Mouse (Mus musculus): Measurements from ENCODE around the gene BC025446. TPM values are rescaled to one million over a fixed set of nuclear protein-coding genes. Genes with fewer than 3 reads are reported as not detected.
"Not testable (repeated sequence)": the region's sequence is repeated elsewhere in the genome, so short reads cannot be mapped to it uniquely, and the experiment has no call there.

Gene BC025446
- 0.23 TPM in 1 of 2 replicates, not detected in the other for polyA plus RNA-seq (2015; fragmentation: Nextera tagmentation; extraction: Ambion mirVana)

- H3K9ac ChIP-seq, result no peak within 1 kb of the TSS
- no peaks in the 10 kb centered on the region for H3K4me1 ChIP-seq
- H3K27me3 ChIP-seq, result no peaks in the 10 kb centered on the region
- 83% methylated on average over 7 of the region's 7 CpGs for WGBS
- no peak within 1 kb of the TSS for H3K4me3 ChIP-seq
- H3K4me2 ChIP-seq, result no peak within 1 kb of the TSS
- H3K27ac ChIP-seq, result no peak within 1 kb of the TSS
- no peaks in the 10 kb centered on the region for H3K36me3 ChIP-seq
- no peaks in the 10 kb centered on the region for H3K9me3 ChIP-seq
- no peak for ATAC-seq (ENCODE audit: insufficient number of reproducible peaks, insufficient read depth, low FRiP score, low TSS enrichment, low read depth)
Measured at GRCm38 (mm10) chr15:75215778-75216691, at the start of gene BC025446. BC025446 (plus strand) TSS chr15:75216376.

- 71% methylated on average over 1 of the region's 1 CpGs for WGBS
Measured at GRCm38 (mm10) chr15:75175506-75175905, 40.7 kb upstream of the BC025446 start.

GRCm38 (mm10) chr15:75186291-75186690, 29.9 kb upstream of the BC025446 start:
- no peak overlapping the region for H3K4me3 ChIP-seq
- H3K36me3 ChIP-seq, result no peaks in the 10 kb centered on the region
- no peak overlapping the region for H3K27ac ChIP-seq
- ATAC-seq (ENCODE audit: insufficient number of reproducible peaks, insufficient read depth, low FRiP score, low TSS enrichment, low read depth), result no peak
- H3K4me2 ChIP-seq, result no peak overlapping the region
- no peaks in the 10 kb centered on the region for H3K9me3 ChIP-seq
- no peak overlapping the region for H3K9ac ChIP-seq
- H3K4me1 ChIP-seq, result no peaks in the 10 kb centered on the region
- 18% methylated on average over 2 of the region's 2 CpGs for WGBS
- no peaks in the 10 kb centered on the region for H3K27me3 ChIP-seq

More at GRCm38 (mm10) chr15:75175506-75175905, 40.7 kb upstream of the BC025446 start:
- Histone ChIP-seq H3K9ac (no peak overlapping the region), H3K27ac (no peak overlapping the region), H3K4me1 (no peaks in the 10 kb centered on the region), H3K4me3 (no peak overlapping the region), H3K9me3 (no peaks in the 10 kb centered on the region), H3K4me2 (no peak overlapping the region), H3K27me3 (no peaks in the 10 kb centered on the region), H3K36me3 (no peaks in the 10 kb centered on the region)
- ATAC-seq (ENCODE audit: insufficient number of reproducible peaks, insufficient read depth, low FRiP score, low TSS enrichment, low read depth), result no peak

- Histone ChIP-seq H3K9ac (no peak overlapping the region), H3K4me1 (no peaks in the 10 kb centered on the region), H3K36me3 (no peaks in the 10 kb centered on the region), H3K27ac (no peak overlapping the region), H3K9me3 (no peaks in the 10 kb centered on the region), H3K4me3 (no peak overlapping the region), H3K27me3 (no peaks in the 10 kb centered on the region), H3K4me2 (no peak overlapping the region)
- 56% methylated on average over 2 of the region's 2 CpGs for WGBS
- no peak for ATAC-seq (ENCODE audit: insufficient number of reproducible peaks, insufficient read depth, low FRiP score, low TSS enrichment, low read depth)
Measured at GRCm38 (mm10) chr15:75189116-75189515, 27.1 kb upstream of the BC025446 start.

GRCm38 (mm10) chr15:75190560-75190959, 25.6 kb upstream of the BC025446 start:
- H3K36me3 ChIP-seq; H3K9me3 ChIP-seq; ATAC-seq (ENCODE audit: insufficient number of reproducible peaks, insufficient read depth, low FRiP score, low TSS enrichment, low read depth); H3K27ac ChIP-seq; H3K27me3 ChIP-seq; H3K4me3 ChIP-seq; H3K4me2 ChIP-seq; H3K9ac ChIP-seq; H3K4me1 ChIP-seq: not testable (repeated sequence)
- WGBS, result 40% methylated on average over 2 of the region's 3 CpGs

GRCm38 (mm10) chr15:75216831-75217230, 655 bp downstream of the BC025446 start:
- Histone ChIP-seq H3K27me3 (no peaks in the 10 kb centered on the region), H3K4me1 (no peaks in the 10 kb centered on the region), H3K4me2 (no peak overlapping the region), H3K27ac (no peak overlapping the region), H3K9ac (no peak overlapping the region), H3K4me3 (no peak overlapping the region), H3K36me3 (no peaks in the 10 kb centered on the region), H3K9me3 (no peaks in the 10 kb centered on the region)
- WGBS, result 77% methylated on average over 1 of the region's 1 CpGs
- no peak for ATAC-seq (ENCODE audit: insufficient number of reproducible peaks, insufficient read depth, low FRiP score, low TSS enrichment, low read depth)

GRCm38 (mm10) chr15:75221942-75222341, 5.8 kb downstream of the BC025446 start:
- H3K4me1 ChIP-seq, result no peaks in the 10 kb centered on the region
- H3K9me3 ChIP-seq, result peaks cover 6% of the 10 kb centered on the region; the same call in 1 of the 2 replicates
- H3K27ac ChIP-seq, result no peak overlapping the region

GRCm38 (mm10) chr15:75237736-75238288, 21.6 kb downstream of the BC025446 start:
- Histone ChIP-seq H3K27me3 (no peaks in the 10 kb centered on the region), H3K4me2 (no peak overlapping the region), H3K9ac (no peak overlapping the region), H3K4me3 (no peak overlapping the region), H3K27ac (no peak overlapping the region), H3K4me1 (no peaks in the 10 kb centered on the region), H3K9me3 (no peaks in the 10 kb centered on the region), H3K36me3 (no peaks in the 10 kb centered on the region)
- no peak for ATAC-seq (ENCODE audit: insufficient number of reproducible peaks, insufficient read depth, low FRiP score, low TSS enrichment, low read depth)
- WGBS, result 87% methylated on average over 3 of the region's 3 CpGs

More at GRCm38 (mm10) chr15:75221942-75222341, 5.8 kb downstream of the BC025446 start:
- no peak for ATAC-seq (ENCODE audit: insufficient number of reproducible peaks, insufficient read depth, low FRiP score, low TSS enrichment, low read depth)
- Histone ChIP-seq H3K36me3 (no peaks in the 10 kb centered on the region), H3K4me3 (no peak overlapping the region), H3K27me3 (no peaks in the 10 kb centered on the region), H3K4me2 (no peak overlapping the region), H3K9ac (no peak overlapping the region)

- Histone ChIP-seq H3K4me3 (no peak overlapping the region), H3K9ac (no peak overlapping the region), H3K36me3 (no peaks in the 10 kb centered on the region), H3K27ac (no peak overlapping the region), H3K4me2 (no peak overlapping the region), H3K4me1 (no peaks in the 10 kb centered on the region), H3K9me3 (no peaks in the 10 kb centered on the region), H3K27me3 (no peaks in the 10 kb centered on the region)
- ATAC-seq (ENCODE audit: insufficient number of reproducible peaks, insufficient read depth, low FRiP score, low TSS enrichment, low read depth), result no peak
- 41% methylated on average over 2 of the region's 2 CpGs for WGBS
Measured at GRCm38 (mm10) chr15:75240558-75240957, 24.4 kb downstream of the BC025446 start.

- no peaks in the 10 kb centered on the region for H3K36me3 ChIP-seq
- no peak overlapping the region for H3K9ac ChIP-seq
- H3K4me2 ChIP-seq, result no peak overlapping the region
- no peak for ATAC-seq (ENCODE audit: insufficient number of reproducible peaks, insufficient read depth, low FRiP score, low TSS enrichment, low read depth)
- H3K27me3 ChIP-seq, result no peaks in the 10 kb centered on the region
- WGBS, result 67% methylated on average over 3 of the region's 3 CpGs
- H3K27ac ChIP-seq, result no peak overlapping the region
- H3K4me1 ChIP-seq, result no peaks in the 10 kb centered on the region
- no peak overlapping the region for H3K4me3 ChIP-seq
- H3K9me3 ChIP-seq, result no peaks in the 10 kb centered on the region
Measured at GRCm38 (mm10) chr15:75242756-75243640, 26.8 kb downstream of the BC025446 start.

GRCm38 (mm10) chr15:75254671-75255070, 38.5 kb downstream of the BC025446 start:
- no peak for ATAC-seq (ENCODE audit: insufficient number of reproducible peaks, insufficient read depth, low FRiP score, low TSS enrichment, low read depth)
- Histone ChIP-seq H3K27ac (no peak overlapping the region), H3K36me3 (no peaks in the 10 kb centered on the region), H3K4me3 (no peak overlapping the region), H3K9me3 (no peaks in the 10 kb centered on the region), H3K4me1 (no peaks in the 10 kb centered on the region), H3K27me3 (no peaks in the 10 kb centered on the region), H3K4me2 (no peak overlapping the region), H3K9ac (no peak overlapping the region)
- 87% methylated on average over 3 of the region's 3 CpGs for WGBS

All from embryonic facial prominence, embryonic 13.5 days (tissue).